Mouse (Mus musculus): ENCODE results near the gene Cotl1.

DNA sequence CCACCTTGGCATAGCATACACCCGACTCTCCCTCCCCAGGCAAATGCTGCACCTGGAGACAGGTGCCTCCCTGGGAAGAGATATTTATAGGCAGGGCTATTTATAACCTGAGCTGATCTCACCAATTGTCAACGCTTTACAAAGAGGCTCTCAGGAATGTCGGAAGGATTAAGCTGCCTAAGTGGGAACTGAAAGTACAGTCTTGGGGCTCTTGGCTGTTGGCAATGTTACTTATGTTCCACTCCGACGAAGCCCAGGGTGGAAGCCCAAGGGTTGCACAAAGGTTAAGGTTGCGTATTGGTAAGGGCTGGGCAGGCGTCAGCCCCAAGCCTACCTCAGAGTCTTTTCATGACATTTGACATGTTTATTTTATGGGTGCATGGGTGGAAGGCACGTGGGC, 4.2 kb upstream of the Cotl1 start:
- TF ChIP-seq POLR2A (IDR thresholded peaks at IDR 0.05; ENCODE audit: control insufficient read depth, extremely low read depth, insufficient read depth, low read length, poor library complexity) (no peak), CTCF (IDR thresholded peaks at IDR 0.05; ENCODE audit: borderline replicate concordance, control insufficient read depth, extremely low read depth, insufficient read depth, low read length, poor library complexity) (no peak)

All from thymus, adult 2 months (tissue).